Mouse (Mus musculus) liver, embryonic 14.5 days (tissue): ENCODE data around the gene Ints3. TPM values are rescaled to one million over a fixed set of nuclear protein-coding genes. Genes with fewer than 3 reads are reported as not detected.
A peak's percentile ranks its signal among the peaks of the same experiment; 100 is the strongest.

Experiments
- ATAC-seq: fragments of 200-750 bp; cut with Nextera tagmentation; 2 replicates; pipeline ENCODE4 v1.8.0; 2017; ENCODE audit warnings: moderate number of reproducible peaks, mild to moderate bottlenecking, moderate library complexity; ENCODE audit not compliant: insufficient read depth
- DNase-seq, 3 experiments: peaks; one replicate each; pipeline ENCODE4 v3.0.0-alpha.2; 2012 to 2013; ENCODE audit warnings: low read depth in 3 of 3, low spot score in 3 of 3
- H3K27ac ChIP-seq: fragments of 300-500 bp; sonication (generic); 2 replicates; pipeline ENCODE4 v1.5.1; 2014; ENCODE audit warnings: moderate library complexity, mild to moderate bottlenecking, control low read depth, inconsistent platforms
- H3K27me3 ChIP-seq: fragments of 300-500 bp; sonication (generic); 2 replicates; pipeline ENCODE4 v1.6.1; 2014; ENCODE audit warnings: mild to moderate bottlenecking, low read length, moderate library complexity; ENCODE audit not compliant: control insufficient read depth, insufficient read depth
- H3K36me3 ChIP-seq: fragments of 300-500 bp; sonication (generic); replicated peaks from 2 replicates; pipeline ENCODE4 v1.6.1; 2014; ENCODE audit warnings: low read depth; ENCODE audit not compliant: control insufficient read depth, insufficient read depth
- H3K4me1 ChIP-seq, 2 experiments: fragments of 200-500 bp in 1 of 2; fragments of 300-500 bp in 1 of 2; sonication (generic) in 1 of 2; replicated peaks; 2 replicates each; pipeline ENCODE4 v1.6.1; 2012 to 2014; ENCODE audit warnings: antibody characterized with exemption in 1 of 2, inconsistent platforms in 1 of 2, low read length in 1 of 2; ENCODE audit not compliant: control insufficient read depth in 2 of 2, insufficient read depth in 2 of 2
- H3K4me2 ChIP-seq: fragments of 300-500 bp; sonication (generic); 2 replicates; pipeline ENCODE4 v1.6.1; 2014; ENCODE audit warnings: low read depth, mild to moderate bottlenecking, control low read depth, moderate library complexity
- H3K4me3 ChIP-seq, 2 experiments: fragments of 200-500 bp in 1 of 2; fragments of 300-500 bp in 1 of 2; sonication (generic) in 1 of 2; 2 replicates each; pipeline ENCODE4 v1.5.1; 2012 to 2014; ENCODE audit warnings: low read depth in 2 of 2, low read length in 2 of 2, mild to moderate bottlenecking in 2 of 2, control low read depth in 1 of 2, inconsistent platforms in 1 of 2, moderate library complexity in 1 of 2; ENCODE audit not compliant: insufficient read depth in 1 of 2
- H3K9ac ChIP-seq: fragments of 300-500 bp; sonication (generic); replicated peaks from 2 replicates; pipeline ENCODE4 v1.6.1; 2014; ENCODE audit warnings: mild to moderate bottlenecking, control low read depth, moderate library complexity
- H3K9me3 ChIP-seq: fragments of 300-500 bp; sonication (generic); 2 replicates; pipeline ENCODE4 v1.6.1; 2016; ENCODE audit warnings: low read length, mixed read lengths; ENCODE audit not compliant: control insufficient read depth
- CTCF ChIP-seq: IDR thresholded peaks from 2 replicates; pipeline ENCODE4 v1.5.1; 2016; ENCODE audit warnings: antibody characterized with exemption, low read depth, control low read depth
- EP300 ChIP-seq: IDR thresholded peaks from 2 replicates; pipeline ENCODE4 v1.6.1; 2016; ENCODE audit warnings: antibody characterized with exemption, low read depth
- WGBS: fragments of 180-500 bp; shearing (Covaris S2); extraction: QIAGEN DNeasy Blood & Tissue Kit; methylation state at CpG from one replicate; pipeline ENCODE4 v1.1.7; 2014; ENCODE audit not compliant: insufficient replicate concordance; 5-methylcytosine and 5-hydroxymethylcytosine counted together
- polyA plus RNA-seq, 2 experiments: library from polyadenylated mRNA; depleted of rRNA in 1 of 2; stranded (reverse) in 1 of 2; unstranded in 1 of 2; fragments of >200 nt; fragmentation: Nextera tagmentation in 1 of 2; extraction: Ambion mirVana in 1 of 2; gene quantifications; 2 replicates each; pipeline versions ENCODE4 v1.2.1 to v1.2.3; 2012 to 2014

Gene Ints3
- polyA plus RNA-seq, 2 experiments: 6.6 to 12.7 TPM

DNA sequence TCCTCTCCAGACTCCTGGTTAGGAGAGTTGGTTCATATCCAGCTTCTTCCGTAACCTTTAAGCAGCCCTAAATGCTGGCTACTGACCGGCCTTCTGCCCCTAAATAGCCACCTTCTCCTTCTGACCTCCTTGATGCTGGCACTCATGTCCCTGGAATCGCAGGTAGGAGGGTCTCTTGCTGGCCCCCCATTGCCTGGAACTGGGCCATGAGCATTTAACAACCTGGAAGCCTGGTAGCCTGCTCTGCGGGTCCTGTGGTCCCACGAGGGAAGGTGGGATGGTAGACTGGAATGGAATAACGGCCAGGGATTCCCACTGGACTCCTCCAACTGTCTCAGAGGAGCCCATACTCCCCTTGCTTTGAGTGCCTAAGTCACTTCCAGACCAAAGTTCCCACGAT is 61.6 kb downstream of the Ints3 start:
- DNase-seq (no peak), ATAC-seq (no peak)
- Histone ChIP-seq H3K27me3 (no peaks in the 10 kb centered on the region), H3K4me1 (peaks cover 0 to 8% of the 10 kb centered on the region in 2 experiments; a peak in 2 of 4 replicates), H3K9me3 (no peaks in the 10 kb centered on the region), H3K4me2 (no peak overlapping the region), H3K9ac (no peak overlapping the region), H3K36me3 (no peaks in the 10 kb centered on the region), H3K27ac (no peak overlapping the region), H3K4me3 (no peak overlapping the region)
- no peak for TF ChIP-seq EP300
- no peak for TF ChIP-seq CTCF
- 65% methylated on average over 7 of the region's 7 CpGs for WGBS

DNA sequence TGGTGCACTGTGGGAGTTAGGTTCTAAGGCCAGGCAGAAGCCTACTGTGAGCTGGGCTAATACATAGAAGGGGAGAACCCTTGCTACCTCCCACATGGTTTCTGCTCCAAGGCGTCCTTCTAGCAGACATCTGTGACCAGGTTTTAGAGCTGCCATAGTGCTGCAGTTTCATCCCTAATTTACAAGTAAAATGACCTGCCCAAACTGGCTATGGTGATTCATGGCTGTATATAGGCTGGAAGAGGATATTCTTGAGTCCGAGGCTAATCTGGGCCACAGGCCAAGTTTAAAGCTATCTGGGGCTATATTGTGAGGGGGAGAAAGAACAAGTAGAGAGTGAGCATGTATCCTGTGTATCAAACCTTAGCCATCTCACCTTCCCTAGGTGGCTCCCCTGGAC is 64.4 kb downstream of the Ints3 start:
- ATAC-seq: no peak
- no peak overlapping the region for H3K27ac ChIP-seq
- WGBS: 53% methylated on average over 2 of the region's 2 CpGs

DNA sequence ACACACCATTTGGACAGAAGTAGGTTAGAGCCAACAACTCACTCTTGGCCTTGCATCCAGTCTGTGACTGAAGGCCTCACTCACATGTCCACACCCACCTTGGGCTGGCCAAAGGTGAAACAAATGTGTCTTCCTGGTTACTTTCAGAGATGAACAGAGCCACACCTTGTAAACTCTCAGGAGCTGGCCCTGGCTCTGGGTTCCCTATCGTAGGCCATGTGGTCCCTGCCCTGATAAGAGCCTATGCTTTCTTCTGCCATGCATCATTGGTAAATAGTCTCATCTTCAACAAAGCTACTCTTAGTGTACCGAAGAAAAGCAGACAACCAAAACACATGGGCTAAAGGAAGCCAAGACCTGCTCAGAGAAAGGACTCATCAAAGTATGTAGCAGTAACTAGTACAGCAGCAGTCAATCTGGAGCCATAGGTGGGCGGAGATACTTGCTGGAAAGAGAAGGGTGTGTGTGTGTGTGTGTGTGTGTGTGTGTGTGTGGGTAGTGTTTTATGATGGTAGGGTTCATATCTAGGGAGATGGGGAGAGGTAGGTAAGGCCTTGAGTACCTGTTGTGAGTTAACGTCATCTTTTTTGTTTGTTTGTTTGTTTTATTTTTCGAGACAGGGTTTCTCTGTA is 66.3 kb downstream of the Ints3 start:
- Histone ChIP-seq H3K27me3 (no peaks in the 10 kb centered on the region), H3K9me3 (no peaks in the 10 kb centered on the region), H3K9ac (no peak overlapping the region), H3K27ac (no peak overlapping the region), H3K4me2 (no peak overlapping the region), H3K36me3 (no peaks in the 10 kb centered on the region), H3K4me3 (no peak overlapping the region), H3K4me1 (peaks cover 2 to 11% of the 10 kb centered on the region in 2 experiments; a peak in 2 of 4 replicates)
- ATAC-seq (peak; percentile 39; the same call in 1 of the 2 replicates), DNase-seq (no peak)
- 50% methylated on average over 5 of the region's 5 CpGs for WGBS
- TF ChIP-seq CTCF: no peak
- TF ChIP-seq EP300: no peak

More for the DNA sequence above, 64.4 kb downstream of the Ints3 start:
- Histone ChIP-seq H3K4me1 (peaks cover 0 to 7% of the 10 kb centered on the region in 2 experiments; a peak in 2 of 4 replicates), H3K4me2 (no peak overlapping the region), H3K36me3 (no peaks in the 10 kb centered on the region), H3K9me3 (no peaks in the 10 kb centered on the region), H3K9ac (no peak overlapping the region), H3K27me3 (no peaks in the 10 kb centered on the region), H3K4me3 (no peak overlapping the region)
- no peak for TF ChIP-seq EP300
- no peak for TF ChIP-seq CTCF
- no peak for DNase-seq

DNA sequence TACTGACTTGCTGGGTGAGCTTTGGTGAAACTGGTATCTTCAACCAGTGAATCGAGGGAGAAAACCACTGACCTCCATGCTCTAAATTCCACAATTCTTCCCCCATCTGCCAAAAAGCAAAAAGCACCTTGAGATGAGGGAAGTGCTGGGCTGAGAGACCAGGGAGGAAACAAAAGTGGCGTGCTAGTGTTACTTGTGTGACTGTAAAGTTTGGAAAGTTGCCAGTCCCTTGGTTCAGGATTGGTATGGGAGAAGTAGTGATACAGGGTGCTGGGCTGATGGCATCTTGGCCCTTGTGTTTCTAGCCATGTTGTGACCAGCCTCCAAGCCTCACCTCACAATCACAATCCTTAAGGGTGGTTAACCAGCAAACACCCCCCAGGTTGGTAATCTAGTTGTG is 71.1 kb downstream of the Ints3 start:
- no peak for DNase-seq
- no peak overlapping the region for H3K27ac ChIP-seq
- no peak overlapping the region for H3K4me3 ChIP-seq
- WGBS: 74% methylated on average over 2 of the region's 2 CpGs
- peaks cover 12% of the 10 kb centered on the region for H3K36me3 ChIP-seq
- H3K27me3 ChIP-seq: no peaks in the 10 kb centered on the region
- H3K9me3 ChIP-seq: no peaks in the 10 kb centered on the region
- no peak for ATAC-seq
- H3K9ac ChIP-seq: no peak overlapping the region
- TF ChIP-seq CTCF (no peak), EP300 (no peak)
- peaks cover 2 to 11% of the 10 kb centered on the region in 2 experiments; a peak in 2 of 4 replicates for H3K4me1 ChIP-seq
- H3K4me2 ChIP-seq: no peak overlapping the region

DNA sequence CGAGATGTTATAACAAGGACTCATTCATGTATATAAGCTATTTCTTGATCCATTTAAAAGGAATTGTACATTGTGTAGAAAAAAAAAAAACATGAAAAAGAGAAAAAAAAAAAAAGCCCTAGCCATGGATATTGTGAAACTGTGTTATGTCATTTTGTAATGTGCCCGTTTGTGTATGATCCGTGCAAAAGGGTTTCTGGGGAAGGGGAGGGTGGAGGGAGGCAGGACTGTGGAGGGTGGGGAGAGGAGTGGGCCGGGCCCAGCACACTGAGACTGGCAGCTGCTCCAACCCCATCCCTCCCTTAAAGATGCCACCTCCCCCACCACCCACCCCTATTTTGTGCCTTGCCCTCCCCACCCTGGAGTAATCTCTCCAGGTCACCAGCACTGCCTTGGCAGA is 71.9 kb downstream of the Ints3 start:
- no peak overlapping the region for H3K4me3 ChIP-seq
- H3K27ac ChIP-seq: no peak overlapping the region
- H3K9ac ChIP-seq: no peak overlapping the region
- no peaks in the 10 kb centered on the region for H3K27me3 ChIP-seq
- H3K36me3 ChIP-seq: peaks cover 12% of the 10 kb centered on the region
- no peak overlapping the region for H3K4me2 ChIP-seq
- 78% methylated on average over 4 of the region's 4 CpGs for WGBS
- no peak for TF ChIP-seq CTCF
- TF ChIP-seq EP300: no peak
- no peaks in the 10 kb centered on the region for H3K9me3 ChIP-seq
- DNase-seq (no peak), ATAC-seq (no peak)
- H3K4me1 ChIP-seq: peaks cover 2 to 4% of the 10 kb centered on the region in 2 experiments; a peak in 2 of 4 replicates
